Mouse (Mus musculus) olfactory bulb, adult 2 months (tissue): ENCODE measurements around the gene Ak9.

Experiments
- CTCF ChIP-seq: fragments of 200-500 bp; IDR thresholded peaks from 2 replicates; pipeline ENCODE4 v1.5.1; 2012; ENCODE audit warnings: low read depth, mild to moderate bottlenecking, low read length, moderate library complexity; ENCODE audit not compliant: insufficient read depth
- POLR2A ChIP-seq: fragments of 200-500 bp; IDR thresholded peaks from 2 replicates; pipeline ENCODE4 v1.6.1; 2012; ENCODE audit warnings: mild to moderate bottlenecking, low read depth, low read length, moderate library complexity; ENCODE audit not compliant: insufficient read depth

DNA sequence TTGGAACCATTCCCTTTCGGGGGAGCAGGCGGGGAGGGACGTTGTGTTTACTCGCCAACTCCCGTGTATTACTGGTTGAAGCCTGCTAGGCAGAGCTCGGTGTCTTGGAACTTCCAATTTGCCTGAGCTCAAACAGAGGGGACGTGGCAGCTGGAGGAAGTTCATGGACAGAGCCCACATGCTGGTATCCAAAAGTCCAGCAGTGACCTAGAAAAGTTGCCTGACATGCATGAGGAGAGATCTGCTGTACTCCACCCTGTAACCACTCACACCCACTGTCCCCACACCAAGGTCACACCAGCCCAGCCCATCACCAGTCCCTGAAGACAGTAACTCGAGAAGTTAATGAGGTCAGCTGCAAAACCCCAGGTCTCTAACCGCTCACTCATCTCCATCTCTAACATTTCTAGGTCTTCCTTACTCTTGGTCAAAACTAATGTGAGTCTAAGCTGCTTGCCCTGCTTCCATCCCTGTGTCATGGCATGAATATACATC, 1.2 kb downstream of the Ak9 start:
- TF ChIP-seq CTCF (no peak), POLR2A (no peak)
